Mouse (Mus musculus): ENCODE measurements at regions not wholly inside any gene's neighbourhood (a gene's known extent, or its start where the extent isn't known, plus 50 kb on each side); places are given as distances from the start of the nearest gene placed in this dataset.

- H3K4me3 ChIP-seq, result no peak overlapping the region
- H3K9me3 ChIP-seq, result no peaks in the 10 kb centered on the region
- WGBS, result 39% methylated on average over 10 of the region's 12 CpGs
- peak overlapping the region; percentile 64 for H3K27ac ChIP-seq
- peaks cover 27% of the 10 kb centered on the region for H3K4me1 ChIP-seq
- no peaks in the 10 kb centered on the region for H3K27me3 ChIP-seq
- no peaks in the 10 kb centered on the region for H3K36me3 ChIP-seq
- H3K9ac ChIP-seq, result no peak overlapping the region
- no peak overlapping the region for H3K4me2 ChIP-seq
- peak; percentile 27; the same call in 1 of the 2 replicates for ATAC-seq (ENCODE audit: borderline replicate concordance, extremely low read depth, low FRiP score, low TSS enrichment)
Measured at GRCm38 (mm10) chr2:173377497-173378257, 101.3 kb upstream of the Pmepa1 start.

GRCm38 (mm10) chr2:173379736-173380135 is 103.4 kb upstream of the Pmepa1 start:
- H3K9me3 ChIP-seq, result no peaks in the 10 kb centered on the region
- no peak overlapping the region for H3K9ac ChIP-seq
- no peaks in the 10 kb centered on the region for H3K27me3 ChIP-seq
- peaks cover 27% of the 10 kb centered on the region for H3K4me1 ChIP-seq
- peak overlapping the region; percentile 75 for H3K27ac ChIP-seq
- WGBS, result 78% methylated on average over 1 of the region's 1 CpGs
- no peak overlapping the region for H3K4me3 ChIP-seq
- H3K36me3 ChIP-seq, result no peaks in the 10 kb centered on the region
- no peak for ATAC-seq (ENCODE audit: borderline replicate concordance, extremely low read depth, low FRiP score, low TSS enrichment)
- H3K4me2 ChIP-seq, result no peak overlapping the region

GRCm38 (mm10) chr2:173380341-173380761 is 104.0 kb upstream of the Pmepa1 start:
- no peaks in the 10 kb centered on the region for H3K27me3 ChIP-seq
- H3K27ac ChIP-seq, result peak overlapping the region; percentile 75
- no peak overlapping the region for H3K9ac ChIP-seq
- H3K4me2 ChIP-seq, result no peak overlapping the region
- no peak overlapping the region for H3K4me3 ChIP-seq
- no peak; the same call in 1 of the 2 replicates for ATAC-seq (ENCODE audit: borderline replicate concordance, extremely low read depth, low FRiP score, low TSS enrichment)
- peaks cover 28% of the 10 kb centered on the region for H3K4me1 ChIP-seq
- H3K9me3 ChIP-seq, result no peaks in the 10 kb centered on the region
- WGBS, result 21% methylated on average over 3 of the region's 3 CpGs
- H3K36me3 ChIP-seq, result no peaks in the 10 kb centered on the region

- Histone ChIP-seq H3K4me2 (no peak overlapping the region), H3K27me3 (no peaks in the 10 kb centered on the region), H3K36me3 (no peaks in the 10 kb centered on the region), H3K4me3 (no peak overlapping the region), H3K27ac (no peak overlapping the region), H3K9me3 (no peaks in the 10 kb centered on the region), H3K9ac (no peak overlapping the region), H3K4me1 (peaks cover 33% of the 10 kb centered on the region)
- ATAC-seq (ENCODE audit: borderline replicate concordance, extremely low read depth, low FRiP score, low TSS enrichment), result no peak
- 20% methylated on average over 7 of the region's 7 CpGs for WGBS
Measured at GRCm38 (mm10) chr2:173382176-173382813, 106.0 kb upstream of the Pmepa1 start.

- no peaks in the 10 kb centered on the region for H3K36me3 ChIP-seq
- no peak overlapping the region for H3K4me2 ChIP-seq
- WGBS, result 73% methylated on average over 8 of the region's 8 CpGs
- no peak for ATAC-seq (ENCODE audit: borderline replicate concordance, extremely low read depth, low FRiP score, low TSS enrichment)
- H3K9me3 ChIP-seq, result no peaks in the 10 kb centered on the region
- H3K4me3 ChIP-seq, result no peak overlapping the region
- H3K9ac ChIP-seq, result no peak overlapping the region
- no peak overlapping the region for H3K27ac ChIP-seq
- peaks cover 18% of the 10 kb centered on the region for H3K4me1 ChIP-seq
- H3K27me3 ChIP-seq, result no peaks in the 10 kb centered on the region
Measured at GRCm38 (mm10) chr2:173384935-173385586, 108.7 kb upstream of the Pmepa1 start.

GRCm38 (mm10) chr2:173385722-173386141 is 109.4 kb upstream of the Pmepa1 start:
- WGBS, result 50% methylated on average over 9 of the region's 9 CpGs
- no peaks in the 10 kb centered on the region for H3K36me3 ChIP-seq
- H3K27me3 ChIP-seq, result no peaks in the 10 kb centered on the region
- no peak overlapping the region for H3K27ac ChIP-seq
- no peak overlapping the region for H3K4me3 ChIP-seq
- H3K9me3 ChIP-seq, result no peaks in the 10 kb centered on the region
- H3K9ac ChIP-seq, result no peak overlapping the region
- H3K4me2 ChIP-seq, result no peak overlapping the region
- peaks cover 12% of the 10 kb centered on the region for H3K4me1 ChIP-seq
- no peak for ATAC-seq (ENCODE audit: borderline replicate concordance, extremely low read depth, low FRiP score, low TSS enrichment)

- Histone ChIP-seq H3K4me1 (0 out of 2 replicates have a peak, but pooled peaks cover 6% of the 10 kb centered on the region), H3K4me2 (no peak overlapping the region), H3K36me3 (no peaks in the 10 kb centered on the region), H3K9ac (no peak overlapping the region), H3K27ac (no peak overlapping the region), H3K4me3 (no peak overlapping the region), H3K27me3 (no peaks in the 10 kb centered on the region), H3K9me3 (no peaks in the 10 kb centered on the region)
- ATAC-seq (ENCODE audit: borderline replicate concordance, extremely low read depth, low FRiP score, low TSS enrichment), result no peak
- whole genome bisulfite sequencing, result 73% methylated on average over 4 of the region's 4 CpGs
Measured at GRCm38 (mm10) chr2:173388140-173388539, 111.8 kb upstream of the Pmepa1 start.

- ATAC-seq (ENCODE audit: borderline replicate concordance, extremely low read depth, low FRiP score, low TSS enrichment), result no peak
- no peak overlapping the region for H3K4me2 ChIP-seq
- no peaks in the 10 kb centered on the region for H3K36me3 ChIP-seq
- no peaks in the 10 kb centered on the region for H3K9me3 ChIP-seq
- H3K27me3 ChIP-seq, result no peaks in the 10 kb centered on the region
- WGBS, result 68% methylated on average over 14 of the region's 14 CpGs
- H3K4me3 ChIP-seq, result no peak overlapping the region
- H3K4me1 ChIP-seq, result 0 out of 2 replicates have a peak, but pooled peaks cover 3% of the 10 kb centered on the region
- no peak overlapping the region for H3K9ac ChIP-seq
- H3K27ac ChIP-seq, result no peak overlapping the region
Measured at GRCm38 (mm10) chr2:173392557-173393323, 116.4 kb upstream of the Pmepa1 start.

- no peak overlapping the region for H3K9ac ChIP-seq
- WGBS, result 50% methylated on average over 2 of the region's 2 CpGs
- no peaks in the 10 kb centered on the region for H3K9me3 ChIP-seq
- ATAC-seq (ENCODE audit: borderline replicate concordance, extremely low read depth, low FRiP score, low TSS enrichment), result no peak
- no peak overlapping the region for H3K27ac ChIP-seq
- H3K4me3 ChIP-seq, result no peak overlapping the region
- H3K27me3 ChIP-seq, result no peaks in the 10 kb centered on the region
- H3K4me2 ChIP-seq, result no peak overlapping the region
- H3K36me3 ChIP-seq, result no peaks in the 10 kb centered on the region
- 0 out of 2 replicates have a peak, but pooled peaks cover 3% of the 10 kb centered on the region for H3K4me1 ChIP-seq
Measured at GRCm38 (mm10) chr2:173393324-173393592, 116.9 kb upstream of the Pmepa1 start.

GRCm38 (mm10) chr2:173395526-173395925 is 119.2 kb upstream of the Pmepa1 start:
- ATAC-seq (ENCODE audit: borderline replicate concordance, extremely low read depth, low FRiP score, low TSS enrichment), result peak; percentile 35; the same call in 1 of the 2 replicates
- H3K4me1 ChIP-seq, result 0 out of 2 replicates have a peak, but pooled peaks cover 3% of the 10 kb centered on the region
- no peaks in the 10 kb centered on the region for H3K9me3 ChIP-seq
- no peaks in the 10 kb centered on the region for H3K27me3 ChIP-seq
- no peaks in the 10 kb centered on the region for H3K36me3 ChIP-seq
- WGBS, result 22% methylated on average over 6 of the region's 6 CpGs
- H3K4me2 ChIP-seq, result no peak overlapping the region
- no peak overlapping the region for H3K4me3 ChIP-seq
- H3K27ac ChIP-seq, result no peak overlapping the region
- H3K9ac ChIP-seq, result no peak overlapping the region

- ATAC-seq (ENCODE audit: borderline replicate concordance, extremely low read depth, low FRiP score, low TSS enrichment), result no peak
- 93% methylated on average over 2 of the region's 2 CpGs for WGBS
Measured at GRCm38 (mm10) chr2:173397846-173398331, 121.6 kb upstream of the Pmepa1 start.

More at GRCm38 (mm10) chr2:173397846-173398331, 121.6 kb upstream of the Pmepa1 start:
- 0 out of 2 replicates have a peak, but pooled peaks cover 3% of the 10 kb centered on the region for H3K4me1 ChIP-seq
- no peak overlapping the region for H3K27ac ChIP-seq
- no peaks in the 10 kb centered on the region for H3K27me3 ChIP-seq
- H3K9ac ChIP-seq, result no peak overlapping the region
- no peak overlapping the region for H3K4me3 ChIP-seq
- no peaks in the 10 kb centered on the region for H3K36me3 ChIP-seq
- H3K9me3 ChIP-seq, result no peaks in the 10 kb centered on the region
- no peak overlapping the region for H3K4me2 ChIP-seq
